Mouse (Mus musculus) ES-E14 (cell line): ENCODE results near the gene Mettl26.

Experiments
- CHD2 ChIP-seq: IDR thresholded peaks from 2 replicates; pipeline ENCODE4 v1.6.1; 2014; ENCODE audit warnings: mild to moderate bottlenecking, low read depth, low read length, inconsistent platforms
- HCFC1 ChIP-seq: IDR thresholded peaks from 2 replicates; pipeline ENCODE4 v1.6.1; 2012; ENCODE audit warnings: low read length, inconsistent platforms, borderline replicate concordance; ENCODE audit not compliant: insufficient read depth
- MAFK ChIP-seq: IDR thresholded peaks from 2 replicates; pipeline ENCODE4 v1.6.1; 2014; ENCODE audit warnings: mild to moderate bottlenecking, low read depth, low read length, inconsistent platforms; ENCODE audit not compliant: insufficient read depth
- ZC3H11A ChIP-seq: IDR thresholded peaks from 2 replicates; pipeline ENCODE4 v1.6.1; 2012; ENCODE audit warnings: low read depth, mild to moderate bottlenecking, inconsistent platforms, low read length, borderline replicate concordance
- ZNF384 ChIP-seq: IDR thresholded peaks from 2 replicates; pipeline ENCODE4 v1.6.1; 2012; ENCODE audit warnings: low read depth, low read length, inconsistent platforms

DNA sequence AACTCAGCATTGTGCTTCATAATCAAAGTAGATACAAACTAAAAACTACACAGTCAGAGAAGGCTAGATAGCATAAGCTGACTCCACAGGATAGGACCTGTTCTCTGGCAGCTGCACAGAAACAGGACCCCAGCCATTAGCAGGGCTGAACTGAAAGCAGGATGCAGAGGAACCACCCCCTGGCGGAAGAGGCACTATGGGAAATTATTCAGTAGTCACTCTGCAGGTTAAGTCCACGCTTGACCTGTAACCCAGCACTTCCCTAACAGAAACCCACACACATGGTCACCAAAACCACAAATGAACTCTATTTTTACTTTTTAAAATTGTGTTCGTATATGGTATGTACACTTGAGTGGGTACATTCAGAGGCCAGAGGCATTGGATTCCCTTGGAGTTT lies 28.2 kb downstream of the Mettl26 start:
- TF ChIP-seq MAFK (0 out of 2 replicates have a peak, but pooled peaks have one; percentile 1), ZC3H11A (no peak), HCFC1 (no peak), ZNF384 (no peak), CHD2 (no peak)
